Mouse (Mus musculus): ENCODE measurements around the gene Fam185a. TPM values are rescaled to one million over a fixed set of nuclear protein-coding genes. Genes with fewer than 3 reads are reported as not detected.

The Fam185a gene
- polyA plus RNA-seq, 1 experiment from 2014 or later = 6.9 TPM

GRCm38 (mm10) chr5:21518207-21518606, 93.4 kb downstream of the Fam185a start:
- no peak overlapping the region for H3K27ac ChIP-seq (replicated peaks; ENCODE audit: low read depth, low read length)
- no peak overlapping the region for H3K4me2 ChIP-seq (ENCODE audit: low read depth, low read length)
- ATAC-seq (replicated peaks; ENCODE audit: insufficient number of reproducible peaks, low FRiP score, low TSS enrichment, low read depth) (no peak), DNase-seq (ENCODE audit: low spot score) (no peak)
- no peak overlapping the region for H3K9ac ChIP-seq (replicated peaks; ENCODE audit: low read length)
- 70% methylated on average over 4 of the region's 4 CpGs for WGBS
- H3K9me3 ChIP-seq (replicated peaks; ENCODE audit: control insufficient read depth, low read length) = no peaks in the 10 kb centered on the region
- H3K4me3 ChIP-seq (ENCODE audit: low read depth, low read length) = no peak overlapping the region
- no peaks in the 10 kb centered on the region for H3K36me3 ChIP-seq (replicated peaks; ENCODE audit: control insufficient read depth, insufficient read depth, low read depth, low read length)
- no peaks in the 10 kb centered on the region for H3K4me1 ChIP-seq (ENCODE audit: control insufficient read depth, insufficient read depth, low read length)
- no peaks in the 10 kb centered on the region for H3K27me3 ChIP-seq (ENCODE audit: control insufficient read depth, insufficient read depth, low read length)

GRCm38 (mm10) chr5:21519166-21519565, 94.4 kb downstream of the Fam185a start:
- H3K4me2 ChIP-seq (ENCODE audit: low read depth, low read length) = no peak overlapping the region
- H3K27me3 ChIP-seq (ENCODE audit: control insufficient read depth, insufficient read depth, low read length) = no peaks in the 10 kb centered on the region
- no peaks in the 10 kb centered on the region for H3K36me3 ChIP-seq (replicated peaks; ENCODE audit: control insufficient read depth, insufficient read depth, low read depth, low read length)
- 77% methylated on average over 3 of the region's 3 CpGs for WGBS
- H3K4me3 ChIP-seq (ENCODE audit: low read depth, low read length) = no peak overlapping the region
- no peak for DNase-seq (ENCODE audit: low spot score)
- H3K27ac ChIP-seq (replicated peaks; ENCODE audit: low read depth, low read length) = no peak overlapping the region
- no peak for ATAC-seq (replicated peaks; ENCODE audit: insufficient number of reproducible peaks, low FRiP score, low TSS enrichment, low read depth)
- H3K9ac ChIP-seq (replicated peaks; ENCODE audit: low read length) = no peak overlapping the region
- no peaks in the 10 kb centered on the region for H3K4me1 ChIP-seq (ENCODE audit: control insufficient read depth, insufficient read depth, low read length)
- H3K9me3 ChIP-seq (replicated peaks; ENCODE audit: control insufficient read depth, low read length) = no peaks in the 10 kb centered on the region

GRCm38 (mm10) chr5:21526835-21527485, 102.2 kb downstream of the Fam185a start:
- ATAC-seq (replicated peaks; ENCODE audit: insufficient number of reproducible peaks, low FRiP score, low TSS enrichment, low read depth) = 0 out of 2 replicates have a peak, but pooled peaks have one; percentile 62
- 58% methylated on average over 11 of the region's 11 CpGs for WGBS
- Histone ChIP-seq H3K9ac (replicated peaks; ENCODE audit: low read length) (no peak overlapping the region), H3K4me1 (ENCODE audit: control insufficient read depth, insufficient read depth, low read length) (no peaks in the 10 kb centered on the region), H3K9me3 (replicated peaks; ENCODE audit: control insufficient read depth, low read length) (no peaks in the 10 kb centered on the region), H3K4me2 (ENCODE audit: low read depth, low read length) (no peak overlapping the region), H3K4me3 (ENCODE audit: low read depth, low read length) (no peak overlapping the region), H3K27ac (replicated peaks; ENCODE audit: low read depth, low read length) (no peak overlapping the region), H3K27me3 (ENCODE audit: control insufficient read depth, insufficient read depth, low read length) (no peaks in the 10 kb centered on the region), H3K36me3 (replicated peaks; ENCODE audit: control insufficient read depth, insufficient read depth, low read depth, low read length) (no peaks in the 10 kb centered on the region)
- DNase-seq (ENCODE audit: low spot score) = no peak

GRCm38 (mm10) chr5:21527488-21527911, 102.7 kb downstream of the Fam185a start:
- no peaks in the 10 kb centered on the region for H3K9me3 ChIP-seq (replicated peaks; ENCODE audit: control insufficient read depth, low read length)
- DNase-seq (ENCODE audit: low spot score) = no peak
- H3K4me1 ChIP-seq (ENCODE audit: control insufficient read depth, insufficient read depth, low read length) = no peaks in the 10 kb centered on the region
- no peak overlapping the region for H3K27ac ChIP-seq (replicated peaks; ENCODE audit: low read depth, low read length)
- WGBS = 74% methylated on average over 4 of the region's 4 CpGs
- H3K27me3 ChIP-seq (ENCODE audit: control insufficient read depth, insufficient read depth, low read length) = no peaks in the 10 kb centered on the region
- no peak overlapping the region for H3K9ac ChIP-seq (replicated peaks; ENCODE audit: low read length)
- no peak overlapping the region for H3K4me3 ChIP-seq (ENCODE audit: low read depth, low read length)
- H3K4me2 ChIP-seq (ENCODE audit: low read depth, low read length) = no peak overlapping the region
- ATAC-seq (replicated peaks; ENCODE audit: insufficient number of reproducible peaks, low FRiP score, low TSS enrichment, low read depth) = no peak
- H3K36me3 ChIP-seq (replicated peaks; ENCODE audit: control insufficient read depth, insufficient read depth, low read depth, low read length) = no peaks in the 10 kb centered on the region

- 90% methylated on average over 15 of the region's 15 CpGs for WGBS
- Histone ChIP-seq H3K4me2 (ENCODE audit: low read depth, low read length) (no peak overlapping the region), H3K36me3 (replicated peaks; ENCODE audit: control insufficient read depth, insufficient read depth, low read depth, low read length) (no peaks in the 10 kb centered on the region), H3K9ac (replicated peaks; ENCODE audit: low read length) (no peak overlapping the region), H3K4me3 (ENCODE audit: low read depth, low read length) (no peak overlapping the region), H3K27ac (replicated peaks; ENCODE audit: low read depth, low read length) (no peak overlapping the region), H3K4me1 (ENCODE audit: control insufficient read depth, insufficient read depth, low read length) (no peaks in the 10 kb centered on the region), H3K27me3 (ENCODE audit: control insufficient read depth, insufficient read depth, low read length) (no peaks in the 10 kb centered on the region), H3K9me3 (replicated peaks; ENCODE audit: control insufficient read depth, low read length) (no peaks in the 10 kb centered on the region)
- ATAC-seq (replicated peaks; ENCODE audit: insufficient number of reproducible peaks, low FRiP score, low TSS enrichment, low read depth) (no peak), DNase-seq (ENCODE audit: low spot score) (no peak)
These were observed 103.5 kb downstream of the Fam185a start for GRCm38 (mm10) chr5:21528068-21528842.

GRCm38 (mm10) chr5:21529110-21529720, 104.5 kb downstream of the Fam185a start:
- no peaks in the 10 kb centered on the region for H3K27me3 ChIP-seq (ENCODE audit: control insufficient read depth, insufficient read depth, low read length)
- ATAC-seq (replicated peaks; ENCODE audit: insufficient number of reproducible peaks, low FRiP score, low TSS enrichment, low read depth) = no peak
- WGBS = 89% methylated on average over 8 of the region's 8 CpGs
- H3K4me3 ChIP-seq (ENCODE audit: low read depth, low read length) = no peak overlapping the region
- H3K4me2 ChIP-seq (ENCODE audit: low read depth, low read length) = no peak overlapping the region
- H3K27ac ChIP-seq (replicated peaks; ENCODE audit: low read depth, low read length) = no peak overlapping the region
- no peaks in the 10 kb centered on the region for H3K36me3 ChIP-seq (replicated peaks; ENCODE audit: control insufficient read depth, insufficient read depth, low read depth, low read length)
- no peak overlapping the region for H3K9ac ChIP-seq (replicated peaks; ENCODE audit: low read length)
- DNase-seq (ENCODE audit: low spot score) = no peak
- H3K9me3 ChIP-seq (replicated peaks; ENCODE audit: control insufficient read depth, low read length) = no peaks in the 10 kb centered on the region
- H3K4me1 ChIP-seq (ENCODE audit: control insufficient read depth, insufficient read depth, low read length) = no peaks in the 10 kb centered on the region
